Mouse (Mus musculus) heart, embryonic 11.5 days (tissue): ENCODE measurements around the gene Prkag2. TPM values are rescaled to one million over a fixed set of nuclear protein-coding genes. Genes with fewer than 3 reads are reported as not detected.

Experiments used
- ATAC-seq: fragments of 200-750 bp; cut with Nextera tagmentation; replicated peaks from 2 replicates; pipeline ENCODE4 v1.8.0; 2017; ENCODE audit warnings: moderate library complexity; ENCODE audit not compliant: insufficient number of reproducible peaks, low FRiP score, low TSS enrichment
- H3K27ac ChIP-seq: fragments of 300-500 bp; sonication (generic); 2 replicates; pipeline ENCODE4 v1.5.1; 2014; ENCODE audit warnings: mild to moderate bottlenecking, low read depth, low read length
- H3K27me3 ChIP-seq: fragments of 300-500 bp; sonication (generic); 2 replicates; pipeline ENCODE4 v1.6.1; 2014; ENCODE audit warnings: mild to moderate bottlenecking, low read length, mixed read lengths; ENCODE audit not compliant: control insufficient read depth, insufficient read depth
- H3K36me3 ChIP-seq: fragments of 300-500 bp; sonication (generic); 2 replicates; pipeline ENCODE4 v1.6.1; 2014; ENCODE audit warnings: mild to moderate bottlenecking, low read length, moderate library complexity, mixed read lengths; ENCODE audit not compliant: control insufficient read depth, insufficient read depth
- H3K4me1 ChIP-seq: fragments of 300-500 bp; sonication (generic); 2 replicates; pipeline ENCODE4 v1.6.1; 2014; ENCODE audit warnings: low read length; ENCODE audit not compliant: control insufficient read depth, insufficient read depth
- H3K4me2 ChIP-seq: fragments of 300-500 bp; sonication (generic); 2 replicates; pipeline ENCODE4 v1.6.1; 2014; ENCODE audit warnings: mild to moderate bottlenecking, moderate library complexity
- H3K4me3 ChIP-seq: fragments of 300-500 bp; sonication (generic); 2 replicates; pipeline ENCODE4 v1.5.1; 2014; ENCODE audit warnings: low read depth, low read length
- H3K9ac ChIP-seq: fragments of 300-500 bp; sonication (generic); 2 replicates; pipeline ENCODE4 v1.6.1; 2014; ENCODE audit warnings: mild to moderate bottlenecking, low read depth, low read length, moderate library complexity
- H3K9me3 ChIP-seq: fragments of 300-500 bp; sonication (generic); replicated peaks from 2 replicates; pipeline ENCODE4 v1.6.1; 2016; ENCODE audit warnings: low read length; ENCODE audit not compliant: control insufficient read depth
- WGBS: fragments of 180-500 bp; shearing (Covaris S2); extraction: QIAGEN DNeasy Blood & Tissue Kit; methylation state at CpG from one replicate; pipeline ENCODE4 v1.1.7; 2014; ENCODE audit not compliant: insufficient replicate concordance; 5-methylcytosine and 5-hydroxymethylcytosine counted together
- polyA plus RNA-seq: library from polyadenylated mRNA; unstranded; fragments of >200 nt; fragmentation: Nextera tagmentation; extraction: Ambion mirVana; gene quantifications from 2 replicates; pipeline ENCODE4 v1.2.1, GENCODE M21; 2014

Gene Prkag2
- polyA plus RNA-seq, 1 experiment from 2014 or later = 84.6 TPM

DNA sequence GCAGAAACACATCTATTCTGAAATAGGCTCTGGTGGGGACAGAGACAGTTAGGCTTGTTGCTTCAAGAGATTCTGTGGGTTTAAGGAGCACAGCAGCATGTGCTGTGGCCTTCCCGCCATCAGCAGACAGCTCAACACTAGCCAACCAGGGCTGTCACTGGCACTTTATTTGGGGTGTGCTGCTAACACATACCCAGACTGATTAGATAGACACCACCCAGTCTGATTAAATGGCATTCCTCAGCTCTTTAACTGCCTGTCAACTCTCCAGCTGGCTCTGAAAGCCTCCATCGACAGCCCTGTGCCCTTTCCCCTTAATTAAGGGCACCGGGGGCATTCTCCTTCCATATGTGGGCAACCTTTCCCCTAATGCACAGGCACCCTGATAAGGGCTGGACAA lies 118.2 kb downstream of the Prkag2 start:
- H3K4me1 ChIP-seq = peaks cover 86% of the 10 kb centered on the region
- H3K9me3 ChIP-seq = no peaks in the 10 kb centered on the region
- no peak overlapping the region for H3K9ac ChIP-seq
- ATAC-seq = peak; percentile 49; the same call in 1 of the 2 replicates
- no peaks in the 10 kb centered on the region for H3K36me3 ChIP-seq
- H3K4me2 ChIP-seq = peak overlapping the region; percentile 33; the same call in 1 of the 2 replicates
- 31% methylated on average over 3 of the region's 3 CpGs for WGBS
- H3K27ac ChIP-seq = peak overlapping the region; percentile 86
- H3K4me3 ChIP-seq = no peak overlapping the region
- peaks cover 3% of the 10 kb centered on the region; the same call in 1 of the 2 replicates for H3K27me3 ChIP-seq

GRCm38 (mm10) chr5:24981765-24982164 lies 118.7 kb downstream of the Prkag2 start:
- Histone ChIP-seq H3K9me3 (no peaks in the 10 kb centered on the region), H3K4me2 (no peak overlapping the region), H3K27me3 (peaks cover 3% of the 10 kb centered on the region; the same call in 1 of the 2 replicates), H3K4me1 (peaks cover 90% of the 10 kb centered on the region), H3K36me3 (no peaks in the 10 kb centered on the region), H3K9ac (peak overlapping the region; percentile 59), H3K27ac (peak overlapping the region; percentile 86), H3K4me3 (no peak overlapping the region)
- no peak for ATAC-seq
- WGBS = 51% methylated on average over 6 of the region's 6 CpGs

DNA sequence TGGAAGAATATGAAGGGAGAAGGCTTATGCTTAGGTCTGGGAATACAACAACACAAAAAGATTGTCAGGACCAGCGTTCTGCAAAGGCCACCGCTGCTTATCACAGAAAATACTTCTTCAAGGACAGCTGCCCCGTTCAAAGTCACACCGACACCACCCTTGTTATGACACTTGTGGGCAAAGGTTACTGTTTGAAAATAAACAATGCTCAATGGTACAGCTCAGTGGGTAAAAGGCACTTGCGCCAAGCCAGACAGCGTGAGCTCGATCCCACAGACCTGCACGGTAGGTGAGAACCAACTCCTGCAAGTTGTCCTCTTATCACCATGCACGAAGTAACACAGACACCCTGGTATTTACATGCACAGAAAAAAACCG lies 120.5 kb downstream of the Prkag2 start:
- Histone ChIP-seq H3K9ac (0 out of 2 replicates have a peak overlapping the region, but pooled peaks have one; percentile 46), H3K36me3 (no peaks in the 10 kb centered on the region), H3K27me3 (peaks cover 3% of the 10 kb centered on the region; the same call in 1 of the 2 replicates), H3K4me2 (peak overlapping the region; percentile 16; the same call in 1 of the 2 replicates), H3K9me3 (no peaks in the 10 kb centered on the region), H3K4me1 (peaks cover 93% of the 10 kb centered on the region), H3K27ac (peak overlapping the region; percentile 76), H3K4me3 (no peak overlapping the region)
- 32% methylated on average over 10 of the region's 10 CpGs for WGBS
- no peak for ATAC-seq

GRCm38 (mm10) chr5:24979312-24979967 lies 121.0 kb downstream of the Prkag2 start:
- Histone ChIP-seq H3K27me3 (peaks cover 3% of the 10 kb centered on the region; the same call in 1 of the 2 replicates), H3K4me3 (no peak overlapping the region), H3K27ac (peak overlapping the region; percentile 76), H3K9ac (0 out of 2 replicates have a peak overlapping the region, but pooled peaks have one; percentile 46), H3K36me3 (no peaks in the 10 kb centered on the region), H3K9me3 (no peaks in the 10 kb centered on the region), H3K4me2 (peak overlapping the region; percentile 16; the same call in 1 of the 2 replicates), H3K4me1 (peaks cover 92% of the 10 kb centered on the region)
- 22% methylated on average over 4 of the region's 4 CpGs for WGBS
- ATAC-seq = no peak

GRCm38 (mm10) chr5:24976907-24977306 lies 123.5 kb downstream of the Prkag2 start:
- WGBS = 49% methylated on average over 3 of the region's 3 CpGs
- H3K4me2 ChIP-seq = no peak overlapping the region
- H3K9me3 ChIP-seq = no peaks in the 10 kb centered on the region
- no peaks in the 10 kb centered on the region for H3K36me3 ChIP-seq
- H3K27ac ChIP-seq = no peak overlapping the region
- H3K4me3 ChIP-seq = no peak overlapping the region
- H3K9ac ChIP-seq = no peak overlapping the region
- ATAC-seq = no peak
- peaks cover 3% of the 10 kb centered on the region; the same call in 1 of the 2 replicates for H3K27me3 ChIP-seq
- H3K4me1 ChIP-seq = peaks cover 74% of the 10 kb centered on the region

DNA sequence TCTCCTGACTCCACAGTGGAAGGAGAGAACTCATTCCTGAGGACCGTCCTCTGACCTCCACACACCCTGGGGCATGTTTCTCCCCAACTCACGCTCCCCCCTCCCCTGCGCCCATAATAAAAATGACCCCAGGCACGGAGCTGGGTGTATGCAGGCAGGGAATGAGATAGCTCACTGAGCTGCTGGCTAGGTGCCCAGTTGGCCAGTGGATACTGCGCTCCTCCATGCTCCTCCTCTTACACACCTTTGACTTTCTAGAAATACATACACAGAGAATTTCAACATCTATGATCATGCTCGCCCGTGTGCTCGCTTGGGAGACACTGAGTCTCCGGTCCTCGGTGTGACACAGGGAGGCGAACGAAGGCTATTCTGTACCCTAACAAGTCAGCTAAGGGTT lies 124.2 kb downstream of the Prkag2 start:
- Histone ChIP-seq H3K27me3 (peaks cover 5% of the 10 kb centered on the region; the same call in 1 of the 2 replicates), H3K9me3 (no peaks in the 10 kb centered on the region), H3K27ac (no peak overlapping the region), H3K9ac (no peak overlapping the region), H3K4me2 (no peak overlapping the region), H3K4me1 (peaks cover 67% of the 10 kb centered on the region), H3K36me3 (no peaks in the 10 kb centered on the region), H3K4me3 (no peak overlapping the region)
- 72% methylated on average over 12 of the region's 12 CpGs for WGBS
- ATAC-seq = no peak

GRCm38 (mm10) chr5:24975100-24975499 lies 125.3 kb downstream of the Prkag2 start:
- Histone ChIP-seq H3K4me2 (no peak overlapping the region), H3K9me3 (no peaks in the 10 kb centered on the region), H3K9ac (no peak overlapping the region), H3K36me3 (no peaks in the 10 kb centered on the region), H3K27ac (no peak overlapping the region), H3K4me3 (no peak overlapping the region), H3K27me3 (peaks cover 9% of the 10 kb centered on the region), H3K4me1 (peaks cover 56% of the 10 kb centered on the region)
- no peak for ATAC-seq
- WGBS = 59% methylated on average over 7 of the region's 7 CpGs

DNA sequence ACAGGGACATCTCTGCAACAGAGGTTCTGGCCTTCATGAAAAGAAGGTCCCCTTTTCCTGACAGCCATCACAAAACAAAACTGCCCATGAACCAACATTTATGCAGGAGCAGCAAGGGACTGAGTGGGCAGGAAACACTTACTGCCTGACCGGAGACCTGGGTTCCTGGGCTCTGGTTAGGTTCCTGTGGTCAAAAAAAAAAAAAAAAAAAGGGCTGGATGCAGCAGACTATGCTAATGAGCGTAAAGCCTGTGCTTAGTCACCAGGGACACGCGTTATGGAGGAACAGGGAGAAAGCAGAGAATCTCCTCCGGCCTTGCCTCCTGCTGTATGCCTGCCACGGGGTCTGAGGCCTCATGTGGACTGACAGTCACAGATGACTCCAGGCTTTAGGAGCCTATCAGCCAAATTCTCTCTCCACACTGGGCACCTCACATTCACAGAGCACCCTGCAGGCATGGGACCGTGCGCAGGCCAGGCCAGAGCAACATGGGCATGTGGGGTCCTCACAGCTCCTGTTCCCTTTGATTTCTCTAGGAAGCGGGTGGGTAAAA lies 126.7 kb downstream of the Prkag2 start:
- Histone ChIP-seq H3K4me2 (no peak overlapping the region), H3K27me3 (peaks cover 8% of the 10 kb centered on the region), H3K36me3 (no peaks in the 10 kb centered on the region), H3K4me3 (no peak overlapping the region), H3K27ac (no peak overlapping the region), H3K9ac (no peak overlapping the region), H3K9me3 (no peaks in the 10 kb centered on the region), H3K4me1 (peaks cover 50% of the 10 kb centered on the region)
- ATAC-seq = no peak
- WGBS = 80% methylated on average over 9 of the region's 9 CpGs
